Mouse (Mus musculus): Measurements from ENCODE around the gene Rnf34.

DNA sequence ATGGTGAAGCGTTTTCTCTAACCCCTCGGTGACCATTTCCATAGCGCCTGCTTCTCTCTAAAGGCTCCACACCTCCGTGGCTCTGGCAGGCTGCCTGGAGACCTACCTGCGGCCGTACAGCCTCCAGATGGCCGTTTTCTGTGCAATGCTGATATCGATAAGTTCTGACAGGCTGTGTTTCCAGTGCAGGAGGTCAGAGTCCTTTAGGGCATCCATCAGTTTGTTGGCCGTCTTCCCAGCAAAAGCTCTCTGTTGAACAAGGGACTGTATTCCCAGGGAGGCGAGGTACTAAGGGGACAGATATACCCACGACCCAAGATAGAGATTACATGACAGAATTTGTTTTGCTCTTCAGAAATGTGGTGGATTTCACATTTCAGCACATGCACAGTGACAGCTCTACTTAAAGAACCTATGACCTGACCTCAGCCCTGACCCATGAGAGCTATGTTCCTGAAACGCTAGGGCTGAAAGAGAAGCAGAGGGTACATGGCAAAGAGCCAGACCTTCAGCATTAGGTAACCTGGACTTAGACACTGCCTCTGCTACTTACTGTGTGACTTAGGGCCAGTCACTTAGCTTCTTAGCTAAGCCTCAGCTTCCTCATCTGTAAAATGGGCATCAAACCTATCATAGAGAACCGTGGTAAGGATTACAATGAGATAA, 49.4 kb upstream of the Rnf34 start:
- TF ChIP-seq CTCF (IDR thresholded peaks at IDR 0.05; ENCODE audit: extremely low read depth, insufficient read length, insufficient replicate concordance, low read depth, low read length): no peak
- TF ChIP-seq POLR2A (IDR thresholded peaks at IDR 0.05; ENCODE audit: low read depth, low read length): no peak

Data from small intestine, adult 2 months (tissue).